Mouse (Mus musculus): ENCODE measurements around the gene Ciart. TPM values are rescaled to one million over a fixed set of nuclear protein-coding genes. Genes with fewer than 3 reads are reported as not detected.
"Not testable (repeated sequence)": the region's sequence is repeated elsewhere in the genome, so short reads cannot be mapped to it uniquely, and the experiment has no call there.

Ciart gene
- polyA plus RNA-seq, 1 experiment: 7.6 TPM

DNA sequence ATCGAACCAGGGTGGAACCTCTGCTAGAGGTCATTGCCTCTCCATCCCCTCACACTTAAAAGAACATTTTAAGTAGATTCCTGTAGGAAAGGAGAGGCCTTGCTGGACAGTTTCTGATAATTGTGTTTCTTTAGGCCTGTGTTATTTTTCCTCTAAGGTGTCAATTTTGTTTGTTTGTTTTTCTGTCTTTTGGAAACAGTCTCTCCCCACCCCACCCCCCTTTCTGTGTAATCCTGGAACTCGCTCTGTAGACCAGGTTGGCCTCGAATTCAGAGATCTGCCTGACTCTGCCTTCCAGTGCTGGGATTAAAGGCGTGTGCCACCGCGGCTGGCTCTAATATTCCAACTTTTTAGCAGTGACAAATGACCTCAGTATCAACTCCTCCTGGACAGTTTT, 46.2 kb upstream of the Ciart start:
- no peak for TF ChIP-seq CTCF (IDR thresholded peaks at IDR 0.05; ENCODE audit: low read depth, low read length)
- TF ChIP-seq EP300 (IDR thresholded peaks at IDR 0.05; ENCODE audit: insufficient read depth, low read depth, low read length): no peak
- TF ChIP-seq POLR2A (IDR thresholded peaks at IDR 0.05; ENCODE audit: insufficient read depth, low read length): no peak
- Histone ChIP-seq H3K4me1 (ENCODE audit: control insufficient read depth, insufficient read depth, low read length) (no peaks in the 10 kb centered on the region), H3K9me3 (replicated peaks; ENCODE audit: control insufficient read depth, insufficient read depth, low read length, poor library complexity, severe bottlenecking) (no peaks in the 10 kb centered on the region), H3K27ac (ENCODE audit: insufficient read depth, low read length) (peak overlapping the region; percentile 28), H3K27me3 (ENCODE audit: control insufficient read depth, insufficient read depth, low read length, poor library complexity, severe bottlenecking) (no peaks in the 10 kb centered on the region), H3K4me3 (ENCODE audit: low read depth, low read length) (peak overlapping the region; percentile 78), H3K36me3 (ENCODE audit: control insufficient read depth, insufficient read depth, low read length, poor library complexity, severe bottlenecking) (peaks cover under 1% of the 10 kb centered on the region; the same call in 1 of the 2 replicates), H3K9ac (ENCODE audit: low read depth, poor library complexity, severe bottlenecking) (peak overlapping the region; percentile 60)

DNA sequence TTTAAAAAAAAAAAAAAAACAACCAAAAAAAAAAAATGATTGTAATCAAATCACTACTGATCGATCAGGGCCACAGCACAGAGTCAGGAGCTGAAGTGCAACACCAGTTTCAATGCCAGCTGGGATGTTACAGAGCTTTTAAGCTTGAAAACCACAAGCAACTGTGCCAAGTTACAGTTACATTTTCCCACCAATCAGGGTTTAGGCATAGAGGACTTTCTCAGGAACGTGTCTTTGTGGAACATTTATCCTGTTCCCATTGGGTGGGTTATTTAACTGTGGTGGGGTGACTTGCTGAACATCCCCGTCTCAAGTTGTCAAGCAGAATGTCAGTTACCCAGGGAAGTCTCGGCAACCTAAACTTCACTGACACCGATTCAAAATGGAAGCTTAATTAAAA, 43.0 kb upstream of the Ciart start:
- H3K4me1 ChIP-seq (ENCODE audit: control insufficient read depth, insufficient read depth, low read length): no peaks in the 10 kb centered on the region
- no peaks in the 10 kb centered on the region for H3K9me3 ChIP-seq (replicated peaks; ENCODE audit: control insufficient read depth, insufficient read depth, low read length, poor library complexity, severe bottlenecking)
- no peak overlapping the region for H3K4me3 ChIP-seq (ENCODE audit: low read depth, low read length)
- H3K36me3 ChIP-seq (ENCODE audit: control insufficient read depth, insufficient read depth, low read length, poor library complexity, severe bottlenecking): no peaks in the 10 kb centered on the region
- TF ChIP-seq POLR2A (IDR thresholded peaks at IDR 0.05; ENCODE audit: insufficient read depth, low read length) (no peak), CTCF (IDR thresholded peaks at IDR 0.05; ENCODE audit: low read depth, low read length) (no peak), EP300 (IDR thresholded peaks at IDR 0.05; ENCODE audit: insufficient read depth, low read depth, low read length) (no peak)
- no peaks in the 10 kb centered on the region for H3K27me3 ChIP-seq (ENCODE audit: control insufficient read depth, insufficient read depth, low read length, poor library complexity, severe bottlenecking)
- no peak overlapping the region for H3K9ac ChIP-seq (ENCODE audit: low read depth, poor library complexity, severe bottlenecking)
- H3K27ac ChIP-seq (ENCODE audit: insufficient read depth, low read length): no peak overlapping the region

DNA sequence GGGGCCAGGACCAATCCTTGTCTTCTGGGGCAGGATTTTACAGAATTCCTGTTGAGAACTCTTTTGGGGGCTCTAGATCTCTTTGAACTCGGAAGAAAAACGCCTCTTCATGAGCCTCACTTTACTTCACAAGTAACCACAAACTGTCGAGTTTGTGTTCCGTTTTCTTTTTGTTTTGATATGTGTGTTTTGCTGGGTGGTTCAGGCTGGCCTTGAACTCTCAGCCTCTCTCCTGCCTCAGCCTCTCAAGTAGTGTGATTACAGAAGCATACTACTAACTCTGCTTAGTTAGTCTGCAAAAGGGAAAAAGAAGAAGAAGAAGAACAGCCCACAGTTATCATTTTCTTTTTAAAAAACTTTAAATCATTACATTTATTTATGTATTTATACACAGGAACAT, 42.1 kb upstream of the Ciart start:
- H3K9me3 ChIP-seq (replicated peaks; ENCODE audit: control insufficient read depth, insufficient read depth, low read length, poor library complexity, severe bottlenecking): no peaks in the 10 kb centered on the region
- TF ChIP-seq EP300 (IDR thresholded peaks at IDR 0.05; ENCODE audit: insufficient read depth, low read depth, low read length) (no peak), POLR2A (IDR thresholded peaks at IDR 0.05; ENCODE audit: insufficient read depth, low read length) (no peak), CTCF (IDR thresholded peaks at IDR 0.05; ENCODE audit: low read depth, low read length) (no peak)
- H3K27ac ChIP-seq (ENCODE audit: insufficient read depth, low read length): no peak overlapping the region
- H3K36me3 ChIP-seq (ENCODE audit: control insufficient read depth, insufficient read depth, low read length, poor library complexity, severe bottlenecking): no peaks in the 10 kb centered on the region
- H3K9ac ChIP-seq (ENCODE audit: low read depth, poor library complexity, severe bottlenecking): no peak overlapping the region
- H3K4me1 ChIP-seq (ENCODE audit: control insufficient read depth, insufficient read depth, low read length): no peaks in the 10 kb centered on the region
- no peaks in the 10 kb centered on the region for H3K27me3 ChIP-seq (ENCODE audit: control insufficient read depth, insufficient read depth, low read length, poor library complexity, severe bottlenecking)
- no peak overlapping the region for H3K4me3 ChIP-seq (ENCODE audit: low read depth, low read length)

DNA sequence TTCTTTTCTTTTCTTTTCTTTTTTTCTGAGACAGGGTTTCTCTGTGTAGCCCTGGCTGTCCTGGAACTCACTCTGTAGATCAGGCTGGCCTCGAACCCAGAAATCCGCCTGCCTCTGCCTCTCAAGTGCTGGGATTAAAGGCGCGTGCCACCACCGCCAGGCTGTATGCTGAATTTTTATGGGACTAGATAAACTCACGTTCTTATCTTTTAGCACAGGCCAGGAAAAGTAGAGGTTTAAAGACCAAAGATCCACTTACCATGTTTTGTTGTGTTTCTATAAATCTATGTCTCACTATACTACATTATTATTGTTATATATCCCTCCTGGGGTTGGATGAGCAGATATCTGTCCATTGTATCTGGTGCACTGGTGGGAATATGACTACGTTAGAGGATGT, 41.4 kb upstream of the Ciart start:
- not testable (repeated sequence) for H3K27me3 ChIP-seq (ENCODE audit: control insufficient read depth, insufficient read depth, low read length, poor library complexity, severe bottlenecking); H3K9ac ChIP-seq (ENCODE audit: low read depth, poor library complexity, severe bottlenecking); H3K27ac ChIP-seq (ENCODE audit: insufficient read depth, low read length); H3K4me3 ChIP-seq (ENCODE audit: low read depth, low read length); H3K4me1 ChIP-seq (ENCODE audit: control insufficient read depth, insufficient read depth, low read length); H3K36me3 ChIP-seq (ENCODE audit: control insufficient read depth, insufficient read depth, low read length, poor library complexity, severe bottlenecking); H3K9me3 ChIP-seq (replicated peaks; ENCODE audit: control insufficient read depth, insufficient read depth, low read length, poor library complexity, severe bottlenecking)

DNA sequence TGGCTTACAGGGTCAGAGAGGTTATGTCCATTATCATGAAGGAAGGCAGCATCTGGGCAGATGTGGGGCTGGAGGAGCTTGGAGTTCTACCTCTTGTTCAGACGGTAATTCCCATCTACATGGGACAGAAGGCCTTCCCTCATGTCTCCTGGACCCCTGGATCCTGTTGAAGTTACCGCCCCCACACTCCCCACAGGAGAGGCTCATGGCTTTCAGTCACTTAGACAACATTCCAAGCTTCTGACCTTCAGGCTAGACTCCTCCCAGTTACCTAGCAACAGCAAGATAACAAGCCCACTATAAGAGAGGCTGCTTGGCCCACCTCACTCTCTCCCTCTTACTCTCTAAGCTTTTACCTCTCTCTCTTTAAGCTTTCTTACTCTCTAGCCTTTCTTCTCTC, 38.5 kb upstream of the Ciart start:
- not testable (repeated sequence) for H3K36me3 ChIP-seq (ENCODE audit: control insufficient read depth, insufficient read depth, low read length, poor library complexity, severe bottlenecking); H3K4me3 ChIP-seq (ENCODE audit: low read depth, low read length); H3K4me1 ChIP-seq (ENCODE audit: control insufficient read depth, insufficient read depth, low read length); H3K27me3 ChIP-seq (ENCODE audit: control insufficient read depth, insufficient read depth, low read length, poor library complexity, severe bottlenecking); H3K27ac ChIP-seq (ENCODE audit: insufficient read depth, low read length); H3K9me3 ChIP-seq (replicated peaks; ENCODE audit: control insufficient read depth, insufficient read depth, low read length, poor library complexity, severe bottlenecking); H3K9ac ChIP-seq (ENCODE audit: low read depth, poor library complexity, severe bottlenecking)

DNA sequence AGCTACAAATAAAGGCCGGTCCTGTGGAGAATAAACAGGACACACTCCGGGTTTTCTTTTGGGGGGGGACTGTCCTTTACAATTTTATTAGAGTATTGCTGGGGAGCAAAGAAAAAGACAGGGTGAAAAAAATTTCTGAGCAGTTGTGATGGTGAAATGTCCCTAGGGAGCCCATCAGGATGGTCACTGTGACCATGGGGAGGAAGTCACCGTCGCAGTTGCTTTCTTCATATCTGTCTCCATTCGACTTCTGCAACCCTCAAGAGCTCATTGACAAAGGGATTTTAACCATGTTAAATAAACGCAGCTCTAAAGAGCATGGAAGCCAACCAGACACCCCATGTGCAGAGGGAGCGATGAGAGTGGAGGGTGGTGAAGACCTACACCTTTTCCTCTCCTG, 34.7 kb upstream of the Ciart start:
- Histone ChIP-seq H3K4me1 (ENCODE audit: control insufficient read depth, insufficient read depth, low read length) (no peaks in the 10 kb centered on the region), H3K36me3 (ENCODE audit: control insufficient read depth, insufficient read depth, low read length, poor library complexity, severe bottlenecking) (no peaks in the 10 kb centered on the region), H3K9me3 (replicated peaks; ENCODE audit: control insufficient read depth, insufficient read depth, low read length, poor library complexity, severe bottlenecking) (no peaks in the 10 kb centered on the region), H3K9ac (ENCODE audit: low read depth, poor library complexity, severe bottlenecking) (no peak overlapping the region), H3K27me3 (ENCODE audit: control insufficient read depth, insufficient read depth, low read length, poor library complexity, severe bottlenecking) (no peaks in the 10 kb centered on the region), H3K4me3 (ENCODE audit: low read depth, low read length) (no peak overlapping the region), H3K27ac (ENCODE audit: insufficient read depth, low read length) (no peak overlapping the region)
- TF ChIP-seq EP300 (IDR thresholded peaks at IDR 0.05; ENCODE audit: insufficient read depth, low read depth, low read length) (no peak), POLR2A (IDR thresholded peaks at IDR 0.05; ENCODE audit: insufficient read depth, low read length) (no peak), CTCF (IDR thresholded peaks at IDR 0.05; ENCODE audit: low read depth, low read length) (no peak)

DNA sequence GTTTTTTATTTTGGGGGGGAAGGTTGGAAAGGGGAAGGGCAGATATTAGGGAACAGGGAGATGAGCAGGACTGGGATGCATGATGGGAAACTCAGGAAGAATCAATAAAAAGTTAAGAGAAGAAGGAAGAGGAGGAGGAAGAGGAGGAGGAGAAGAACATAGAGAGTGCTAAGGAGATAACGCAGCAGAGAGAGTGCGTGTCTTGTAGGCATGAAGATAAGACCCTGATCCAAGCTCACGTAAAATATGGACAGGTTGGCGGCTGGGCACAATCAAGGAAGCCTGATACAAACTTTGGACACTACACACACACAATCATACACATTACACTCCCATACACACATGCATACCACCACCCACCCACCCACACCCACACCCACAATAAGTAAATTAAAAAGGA, 32.7 kb upstream of the Ciart start:
- H3K4me1 ChIP-seq (ENCODE audit: control insufficient read depth, insufficient read depth, low read length): peaks cover 2% of the 10 kb centered on the region
- H3K27me3 ChIP-seq (ENCODE audit: control insufficient read depth, insufficient read depth, low read length, poor library complexity, severe bottlenecking): no peaks in the 10 kb centered on the region
- H3K9me3 ChIP-seq (replicated peaks; ENCODE audit: control insufficient read depth, insufficient read depth, low read length, poor library complexity, severe bottlenecking): no peaks in the 10 kb centered on the region
- H3K9ac ChIP-seq (ENCODE audit: low read depth, poor library complexity, severe bottlenecking): no peak overlapping the region
- H3K36me3 ChIP-seq (ENCODE audit: control insufficient read depth, insufficient read depth, low read length, poor library complexity, severe bottlenecking): no peaks in the 10 kb centered on the region
- H3K4me3 ChIP-seq (ENCODE audit: low read depth, low read length): no peak overlapping the region
- H3K27ac ChIP-seq (ENCODE audit: insufficient read depth, low read length): no peak overlapping the region
- TF ChIP-seq EP300 (IDR thresholded peaks at IDR 0.05; ENCODE audit: insufficient read depth, low read depth, low read length): no peak
- no peak for TF ChIP-seq POLR2A (IDR thresholded peaks at IDR 0.05; ENCODE audit: insufficient read depth, low read length)
- TF ChIP-seq CTCF (IDR thresholded peaks at IDR 0.05; ENCODE audit: low read depth, low read length): no peak

All from ES-Bruce4 (cell line).